Mouse (Mus musculus) urinary bladder, adult 2 months (tissue): ENCODE measurements around the gene Mapk11. TPM values are rescaled to one million over a fixed set of nuclear protein-coding genes. Genes with fewer than 3 reads are reported as not detected.

ENCODE experiments used
- DNase-seq: peaks from one replicate; pipeline ENCODE4 v3.0.0; 2022; ENCODE audit warnings: low spot score
- polyA plus RNA-seq: library from polyadenylated mRNA; depleted of rRNA; stranded (reverse); fragments of >200 nt; gene quantifications from 2 replicates; pipeline ENCODE4 v1.2.3, GENCODE M21; 2012; rRNA removed

The Mapk11 gene
- polyA plus RNA-seq, 1 experiment, result 7.5 TPM

DNA sequence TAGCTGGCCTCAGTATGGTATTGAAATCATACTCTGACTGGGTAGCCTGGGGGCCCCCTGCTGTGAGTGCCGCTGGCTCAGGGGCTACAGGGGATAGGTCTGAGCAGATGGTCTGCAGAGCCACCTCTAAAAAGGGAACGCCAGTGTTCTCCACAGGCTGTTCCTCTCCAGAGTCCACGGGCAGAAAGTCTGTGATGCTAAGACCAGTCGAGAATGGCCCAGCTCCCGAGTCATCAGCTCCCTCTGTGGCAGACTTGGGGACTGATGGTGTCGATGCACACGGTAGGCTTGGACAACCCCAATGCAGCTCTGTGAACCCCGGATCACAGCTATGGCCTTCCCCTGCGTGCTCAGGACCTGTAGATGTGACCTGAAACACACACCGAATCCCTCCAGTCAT, 45.5 kb downstream of the Mapk11 start:
- no peak for DNase-seq

DNA sequence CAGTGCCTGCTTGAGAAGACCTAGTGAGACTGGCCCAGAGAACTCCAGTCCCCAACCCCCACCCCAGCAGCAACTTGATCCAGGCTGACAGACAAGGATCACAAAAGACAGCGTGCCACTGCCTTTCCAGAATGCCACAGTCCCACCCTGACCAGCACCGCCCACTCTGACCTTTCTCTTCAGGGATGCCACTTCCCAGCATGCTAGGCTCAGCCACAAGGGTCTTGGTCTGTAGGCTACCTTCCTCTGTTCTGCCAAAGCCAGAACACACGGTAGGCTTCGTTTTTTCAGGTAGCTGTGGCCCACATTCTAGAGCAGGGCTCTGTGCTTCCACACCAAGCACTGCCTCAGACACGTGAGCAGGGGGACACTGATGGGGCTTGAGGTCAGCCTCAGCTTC, 46.8 kb downstream of the Mapk11 start:
- no peak for DNase-seq

DNA sequence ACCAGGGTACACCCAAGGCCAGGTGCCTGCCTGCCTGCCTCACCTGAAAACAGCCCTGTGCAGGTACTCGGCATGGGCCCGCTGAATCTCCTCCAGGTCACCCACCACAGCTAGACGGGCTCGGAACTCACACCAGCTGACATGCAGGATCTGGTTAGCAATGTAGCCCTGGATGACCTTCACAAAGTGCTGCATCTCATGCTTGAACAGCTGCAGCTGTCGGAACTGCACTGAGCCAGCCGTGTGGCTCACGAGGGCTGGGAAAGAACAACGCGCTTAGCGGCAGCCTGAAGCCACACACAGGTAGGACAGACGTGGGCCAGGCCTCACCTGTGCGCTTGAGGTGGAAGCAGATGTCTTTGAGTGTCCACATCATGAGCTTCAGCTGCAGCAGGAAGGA, 48.6 kb downstream of the Mapk11 start:
- no peak for DNase-seq

DNA sequence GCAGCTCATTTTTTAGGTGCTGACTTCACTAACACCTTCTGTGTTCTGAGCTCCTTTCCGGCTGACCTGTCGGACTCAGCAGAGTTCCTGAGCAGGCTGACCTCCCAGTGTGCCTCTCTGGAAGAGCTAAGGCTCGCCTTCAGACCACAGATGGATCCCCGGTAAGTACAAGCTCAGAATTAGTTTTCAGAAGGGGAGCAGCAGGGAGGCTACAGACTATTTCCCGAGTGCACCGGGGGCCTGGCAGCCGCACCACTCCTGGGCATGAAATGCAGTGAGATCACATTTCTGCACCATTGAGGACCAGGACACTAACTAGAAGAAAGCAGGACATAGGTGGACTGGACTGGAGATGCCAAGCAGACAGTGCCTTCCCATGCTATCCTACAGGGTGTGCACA, 50.8 kb downstream of the Mapk11 start:
- no peak for DNase-seq

DNA sequence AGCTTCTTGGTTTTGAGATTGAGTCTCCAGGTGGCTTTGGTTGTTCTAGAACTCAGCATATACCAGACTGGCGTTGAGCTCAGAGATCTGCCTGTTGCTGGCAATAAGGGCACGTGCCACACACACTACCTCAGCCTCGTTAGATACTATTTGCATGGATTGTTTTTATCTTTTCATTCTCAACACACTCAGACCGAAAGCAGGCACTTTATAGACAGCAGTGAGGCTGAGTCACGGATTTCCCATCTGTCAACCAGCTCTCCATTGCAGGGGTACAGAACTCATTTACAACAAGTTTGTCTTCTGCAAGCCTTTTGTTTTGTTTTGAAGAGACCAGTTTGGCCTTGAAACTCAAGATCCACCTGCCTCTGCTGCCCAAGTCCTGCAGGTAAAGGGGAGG, 52.0 kb downstream of the Mapk11 start:
- DNase-seq, result no peak

Other genes with a start within 250 kb of the Mapk11 start
- gene Ttll8, start 195.2 kb downstream of the Mapk11 start, polyA plus RNA-seq, result not detected in 2 replicates
- 0.01 TPM in 1 of 2 replicates, not detected in the other for gene Mlc1, start 170.6 kb downstream of the Mapk11 start, polyA plus RNA-seq
- gene Mov10l1, start 166.7 kb downstream of the Mapk11 start, polyA plus RNA-seq, result 0.03 TPM in 1 of 2 replicates, not detected in the other
- 0.67 and 0.78 TPM in 2 replicates for gene Panx2, start 89.9 kb downstream of the Mapk11 start, polyA plus RNA-seq
- 33.3 and 36.9 TPM in 2 replicates for gene Trabd, start 74.5 kb downstream of the Mapk11 start, polyA plus RNA-seq
- gene Selenoo, start 60.5 kb downstream of the Mapk11 start, polyA plus RNA-seq, result 25.0 and 27.2 TPM in 2 replicates
- gene Tubgcp6, start 26.5 kb downstream of the Mapk11 start, polyA plus RNA-seq, result 15.3 and 15.4 TPM in 2 replicates
- 27.2 and 36.4 TPM in 2 replicates for gene Hdac10, start 20.9 kb downstream of the Mapk11 start, polyA plus RNA-seq
- 44.5 and 49.8 TPM in 2 replicates for gene Mapk12, start 8.9 kb downstream of the Mapk11 start, polyA plus RNA-seq
- 171 and 187 TPM in 2 replicates for gene Plxnb2, start 31.2 kb upstream of the Mapk11 start, polyA plus RNA-seq
- gene Dennd6b, start 46.9 kb upstream of the Mapk11 start, polyA plus RNA-seq, result 16.0 and 23.8 TPM in 2 replicates
- 29.1 and 41.4 TPM in 2 replicates for gene Ppp6r2, start 61.9 kb upstream of the Mapk11 start, polyA plus RNA-seq
- gene Sbf1, start 165.7 kb upstream of the Mapk11 start, polyA plus RNA-seq, result 85.7 and 112 TPM in 2 replicates
- gene Adm2, start 173.1 kb upstream of the Mapk11 start, polyA plus RNA-seq, result not detected in 2 replicates
- not detected in 2 replicates for gene Miox, start 184.8 kb upstream of the Mapk11 start, polyA plus RNA-seq
- gene Lmf2, start 206.0 kb upstream of the Mapk11 start, polyA plus RNA-seq, result 15.8 and 26.7 TPM in 2 replicates
- 95.7 and 112 TPM in 2 replicates for gene Ncaph2, start 206.1 kb upstream of the Mapk11 start, polyA plus RNA-seq
- 18.8 and 23.2 TPM in 2 replicates for gene Sco2, start 224.2 kb upstream of the Mapk11 start, polyA plus RNA-seq
- 1.7 and 1.8 TPM in 2 replicates for gene Tymp, start 227.4 kb upstream of the Mapk11 start, polyA plus RNA-seq
- 2.7 and 3.0 TPM in 2 replicates for gene Odf3b, start 229.7 kb upstream of the Mapk11 start, polyA plus RNA-seq
- not detected in 2 replicates for gene Klhdc7b, start 235.3 kb upstream of the Mapk11 start, polyA plus RNA-seq